Mouse (Mus musculus) intestine, postnatal 0 days (tissue): ENCODE measurements around the gene Edc3. TPM values are rescaled to one million over a fixed set of nuclear protein-coding genes. Genes with fewer than 3 reads are reported as not detected.

Experiments
- ATAC-seq: fragments of 200-750 bp; cut with Nextera tagmentation; 2 replicates; pipeline ENCODE4 v1.8.0; 2017; ENCODE audit warnings: mild to moderate bottlenecking, moderate TSS enrichment, moderate library complexity
- H3K27ac ChIP-seq: fragments of 300-500 bp; sonication (generic); 2 replicates; pipeline ENCODE4 v1.5.1; 2014; ENCODE audit warnings: mild to moderate bottlenecking, low read depth, low read length, moderate library complexity
- H3K27me3 ChIP-seq: fragments of 300-500 bp; sonication (generic); replicated peaks from 2 replicates; pipeline ENCODE4 v1.6.1; 2014; ENCODE audit warnings: low read length, mixed read lengths; ENCODE audit not compliant: control insufficient read depth, insufficient read depth
- H3K36me3 ChIP-seq: fragments of 300-500 bp; sonication (generic); 2 replicates; pipeline ENCODE4 v1.6.1; 2014; ENCODE audit warnings: mild to moderate bottlenecking, moderate library complexity; ENCODE audit not compliant: control insufficient read depth, insufficient read depth
- H3K4me1 ChIP-seq: fragments of 300-500 bp; sonication (generic); replicated peaks from 2 replicates; pipeline ENCODE4 v1.6.1; 2014; ENCODE audit warnings: antibody characterized with exemption, low read length, mixed read lengths; ENCODE audit not compliant: control insufficient read depth, insufficient read depth
- H3K4me2 ChIP-seq: fragments of 300-500 bp; sonication (generic); replicated peaks from 2 replicates; pipeline ENCODE4 v1.6.1; 2014; ENCODE audit warnings: low read depth, mild to moderate bottlenecking, moderate library complexity
- H3K4me3 ChIP-seq: fragments of 300-500 bp; sonication (generic); 2 replicates; pipeline ENCODE4 v1.5.1; 2014; ENCODE audit warnings: low read depth, low read length
- H3K9ac ChIP-seq: fragments of 300-500 bp; sonication (generic); 2 replicates; pipeline ENCODE4 v1.6.1; 2014; ENCODE audit warnings: mild to moderate bottlenecking, low read depth, low read length
- H3K9me3 ChIP-seq: fragments of 300-500 bp; sonication (generic); 2 replicates; pipeline ENCODE4 v1.6.1; 2016; ENCODE audit warnings: mixed run types; ENCODE audit not compliant: control insufficient read depth
- CTCF ChIP-seq: sonication (generic); IDR thresholded peaks from 2 replicates; pipeline ENCODE4 v1.5.1; 2016; ENCODE audit warnings: low read depth, mild to moderate bottlenecking, control low read depth, antibody characterized with exemption, moderate library complexity
- WGBS: fragments of 180-500 bp; shearing (Covaris S2); extraction: QIAGEN DNeasy Blood & Tissue Kit; methylation state at CpG from one replicate; pipeline ENCODE4 v1.1.7; 2014; 5-methylcytosine and 5-hydroxymethylcytosine counted together
- polyA plus RNA-seq: library from polyadenylated mRNA; unstranded; fragments of >200 nt; fragmentation: Nextera tagmentation; extraction: Ambion mirVana; gene quantifications from 2 replicates; pipeline ENCODE4 v1.2.1, GENCODE M21; 2015

Gene Edc3
- polyA plus RNA-seq, 1 experiment from 2014 or later: 12.3 TPM

DNA sequence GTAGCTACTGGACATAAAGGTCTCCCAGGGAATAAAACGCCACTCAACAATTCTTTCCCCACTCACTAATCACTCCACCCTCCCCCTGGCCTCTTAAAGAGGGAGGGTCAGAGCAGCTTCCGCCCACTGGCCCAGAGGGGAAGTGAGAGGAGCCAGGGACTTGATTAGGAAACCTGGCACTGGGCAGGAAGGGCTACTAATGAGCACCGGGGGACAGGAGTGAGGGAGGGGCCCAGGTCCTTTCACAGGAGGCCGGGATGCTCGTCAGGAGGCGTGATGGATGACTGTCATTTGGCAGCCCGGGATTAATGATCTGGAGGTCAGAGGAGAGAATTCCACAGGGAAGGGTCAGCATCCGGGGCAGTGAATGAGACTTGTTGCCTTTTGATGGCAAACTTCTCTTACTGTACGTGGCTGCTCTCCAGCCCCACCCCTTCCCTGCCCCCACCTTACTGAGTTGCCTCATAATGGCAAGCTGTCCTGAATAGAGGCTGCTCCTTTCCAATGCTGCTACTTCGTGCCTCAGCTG lies 90.4 kb downstream of the Edc3 start:
- Histone ChIP-seq H3K9ac (no peak overlapping the region), H3K36me3 (peaks cover 31% of the 10 kb centered on the region), H3K4me2 (no peak overlapping the region), H3K27ac (no peak overlapping the region), H3K4me1 (peaks cover 3% of the 10 kb centered on the region; the same call in 1 of the 2 replicates), H3K27me3 (no peaks in the 10 kb centered on the region), H3K9me3 (no peaks in the 10 kb centered on the region), H3K4me3 (no peak overlapping the region)
- ATAC-seq: no peak
- 33% methylated on average over 10 of the region's 10 CpGs for WGBS
- TF ChIP-seq CTCF: no peak

GRCm38 (mm10) chr9:57800325-57800975 lies 92.1 kb downstream of the Edc3 start:
- Histone ChIP-seq H3K27ac (no peak overlapping the region), H3K9me3 (no peaks in the 10 kb centered on the region), H3K4me3 (no peak overlapping the region), H3K27me3 (no peaks in the 10 kb centered on the region), H3K4me2 (no peak overlapping the region), H3K4me1 (peaks cover 3% of the 10 kb centered on the region; the same call in 1 of the 2 replicates), H3K36me3 (peaks cover 23% of the 10 kb centered on the region), H3K9ac (no peak overlapping the region)
- 76% methylated on average over 9 of the region's 9 CpGs for WGBS
- ATAC-seq: no peak
- TF ChIP-seq CTCF: no peak

Other genes with a start within 250 kb of the Edc3 start
- gene Scamp5, start 240.5 kb upstream of the Edc3 start, polyA plus RNA-seq: 15.9 and 16.8 TPM in 2 replicates
- 3.2 and 4.8 TPM in 2 replicates for gene Rpp25, start 204.5 kb upstream of the Edc3 start, polyA plus RNA-seq
- 1,449 and 1,523 TPM in 2 replicates for gene Cox5a, start 187.3 kb upstream of the Edc3 start, polyA plus RNA-seq
- gene Fam219b, start 171.0 kb upstream of the Edc3 start, polyA plus RNA-seq: 6.9 and 7.8 TPM in 2 replicates
- gene Mpi, start 155.8 kb upstream of the Edc3 start, polyA plus RNA-seq: 22.8 and 27.5 TPM in 2 replicates
- 90.2 and 92.3 TPM in 2 replicates for gene Scamp2, start 147.6 kb upstream of the Edc3 start, polyA plus RNA-seq
- 8.3 and 10.3 TPM in 2 replicates for gene Ulk3, start 119.1 kb upstream of the Edc3 start, polyA plus RNA-seq
- not detected in 2 replicates for gene Cplx3, start 102.3 kb upstream of the Edc3 start, polyA plus RNA-seq
- gene Lman1l, start 87.8 kb upstream of the Edc3 start, polyA plus RNA-seq: not detected in 2 replicates
- 18.7 and 21.9 TPM in 2 replicates for gene Csk, start 54.9 kb upstream of the Edc3 start, polyA plus RNA-seq
- gene Cyp1a2, start 24.8 kb upstream of the Edc3 start, polyA plus RNA-seq: not detected in 2 replicates
- 0.05 and 0.09 TPM in 2 replicates for gene Cyp1a1, start 20.6 kb upstream of the Edc3 start, polyA plus RNA-seq
- gene Clk3, start 57.3 kb downstream of the Edc3 start, polyA plus RNA-seq: 26.7 and 27.4 TPM in 2 replicates
- gene Arid3b, start 128.3 kb downstream of the Edc3 start, polyA plus RNA-seq: 5.2 and 5.4 TPM in 2 replicates
- 77.1 and 80.7 TPM in 2 replicates for gene Ubl7, start 202.4 kb downstream of the Edc3 start, polyA plus RNA-seq
- gene Sema7a, start 231.6 kb downstream of the Edc3 start, polyA plus RNA-seq: 6.9 and 7.1 TPM in 2 replicates